Mouse (Mus musculus) hindbrain, embryonic 14.5 days (tissue): ENCODE results near the gene Tbx21. TPM values are rescaled to one million over a fixed set of nuclear protein-coding genes. Genes with fewer than 3 reads are reported as not detected.

ENCODE experiments used
- ATAC-seq: fragments of 200-750 bp; cut with Nextera tagmentation; 2 replicates; pipeline ENCODE4 v1.8.0; 2017; ENCODE audit warnings: moderate number of reproducible peaks, mild to moderate bottlenecking, moderate TSS enrichment, moderate library complexity; ENCODE audit not compliant: low FRiP score
- DNase-seq: peaks from one replicate; pipeline ENCODE4 v3.0.0-alpha.2; 2015; ENCODE audit warnings: low spot score
- H3K27ac ChIP-seq: fragments of 300-500 bp; sonication (generic); 2 replicates; pipeline ENCODE4 v1.5.1; 2014; ENCODE audit warnings: mild to moderate bottlenecking, moderate library complexity
- H3K27me3 ChIP-seq: fragments of 300-500 bp; sonication (generic); 2 replicates; pipeline ENCODE4 v1.6.1; 2014; ENCODE audit warnings: mild to moderate bottlenecking, low read length, mixed read lengths; ENCODE audit not compliant: control insufficient read depth, insufficient read depth
- H3K36me3 ChIP-seq: fragments of 300-500 bp; sonication (generic); replicated peaks from 2 replicates; pipeline ENCODE4 v1.6.1; 2014; ENCODE audit not compliant: control insufficient read depth, insufficient read depth
- H3K4me1 ChIP-seq: fragments of 300-500 bp; sonication (generic); replicated peaks from 2 replicates; pipeline ENCODE4 v1.6.1; 2014; ENCODE audit warnings: antibody characterized with exemption, low read length, mixed read lengths; ENCODE audit not compliant: control insufficient read depth, insufficient read depth
- H3K4me2 ChIP-seq: fragments of 300-500 bp; sonication (generic); replicated peaks from 2 replicates; pipeline ENCODE4 v1.6.1; 2014; ENCODE audit warnings: mild to moderate bottlenecking, moderate library complexity
- H3K4me3 ChIP-seq: fragments of 300-500 bp; sonication (generic); replicated peaks from 2 replicates; pipeline ENCODE4 v1.5.1; 2014; ENCODE audit warnings: mild to moderate bottlenecking, low read length
- H3K9ac ChIP-seq: fragments of 300-500 bp; sonication (generic); 2 replicates; pipeline ENCODE4 v1.6.1; 2014
- H3K9me3 ChIP-seq: fragments of 300-500 bp; sonication (generic); 2 replicates; pipeline ENCODE4 v1.6.1; 2016; ENCODE audit warnings: low read length; ENCODE audit not compliant: control insufficient read depth
- WGBS: fragments of 180-500 bp; shearing (Covaris S2); extraction: QIAGEN DNeasy Blood & Tissue Kit; methylation state at CpG from one replicate; pipeline ENCODE4 v1.1.7; 2014; 5-methylcytosine and 5-hydroxymethylcytosine counted together
- polyA plus RNA-seq: library from polyadenylated mRNA; unstranded; fragments of >200 nt; fragmentation: Nextera tagmentation; extraction: Ambion mirVana; gene quantifications from 2 replicates; pipeline ENCODE4 v1.2.1, GENCODE M21; 2014

Gene Tbx21
- polyA plus RNA-seq, 1 experiment from 2014 or later, result not detected

DNA sequence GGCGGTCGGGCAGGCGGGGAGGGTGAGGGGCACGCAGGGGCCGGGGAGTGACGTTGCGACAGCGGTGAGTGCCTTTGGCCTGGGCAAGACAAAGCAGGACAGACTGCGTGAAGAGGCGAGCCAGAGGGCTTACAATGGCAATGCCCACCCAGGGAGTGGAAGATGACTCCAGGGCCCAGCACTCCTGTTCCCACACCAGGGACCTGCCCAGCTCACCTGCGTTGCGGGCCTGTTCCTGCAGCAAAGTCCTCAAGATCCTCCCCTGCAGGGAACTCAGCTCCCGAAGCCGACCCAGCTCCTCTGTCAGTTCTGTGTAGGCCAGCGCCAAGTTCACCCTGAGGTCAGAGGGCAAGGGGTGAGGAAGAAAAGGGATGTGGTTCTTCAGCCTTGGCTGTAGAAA, 24.1 kb upstream of the Tbx21 start:
- no peaks in the 10 kb centered on the region for H3K9me3 ChIP-seq
- H3K27ac ChIP-seq, result peak overlapping the region; percentile 60; the same call in 1 of the 2 replicates
- 0 out of 2 replicates have a peak, but pooled peaks cover 4% of the 10 kb centered on the region for H3K27me3 ChIP-seq
- H3K4me2 ChIP-seq, result peak overlapping the region; percentile 56
- H3K9ac ChIP-seq, result peak overlapping the region; percentile 56
- peaks cover 42% of the 10 kb centered on the region for H3K36me3 ChIP-seq
- peak; percentile 24; the same call in 1 of the 2 replicates for ATAC-seq
- no peak for DNase-seq
- peaks cover 16% of the 10 kb centered on the region for H3K4me1 ChIP-seq
- H3K4me3 ChIP-seq, result peak overlapping the region; percentile 30
- 12% methylated on average over 15 of the region's 15 CpGs for WGBS

DNA sequence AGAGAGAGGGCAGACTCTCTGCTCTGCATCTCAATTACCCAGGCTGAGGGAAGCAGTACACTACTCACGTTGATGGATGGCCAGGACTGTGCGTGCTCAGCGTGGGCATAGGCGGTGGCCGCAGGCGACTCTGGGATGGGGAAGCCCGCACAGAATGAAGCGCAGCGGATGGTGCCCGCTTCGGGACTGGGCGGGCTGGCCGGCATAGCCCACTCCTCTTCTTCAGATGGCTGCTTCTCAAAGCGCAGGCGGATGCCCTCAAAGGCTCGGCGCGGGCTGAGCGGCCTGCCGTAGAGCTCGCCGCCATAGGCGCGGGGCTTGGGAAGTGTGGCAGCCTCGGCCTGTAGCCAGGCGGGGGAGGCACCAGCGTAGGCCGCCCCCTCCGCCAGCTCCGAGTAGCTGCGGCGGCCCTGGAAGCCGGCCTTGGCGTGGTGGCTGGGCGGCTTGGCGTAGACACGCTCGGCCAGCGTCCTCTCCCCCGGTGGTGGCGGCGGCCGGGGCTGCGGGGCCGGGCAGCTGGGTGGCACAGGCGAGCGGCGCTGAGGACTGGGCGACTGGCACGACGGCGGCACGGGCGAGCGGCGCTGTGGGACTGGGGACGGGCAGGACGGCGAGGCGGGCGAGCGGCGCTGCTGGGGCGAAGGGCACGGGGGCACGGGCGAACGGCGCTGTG, 23.6 kb upstream of the Tbx21 start:
- H3K9me3 ChIP-seq, result no peaks in the 10 kb centered on the region

DNA sequence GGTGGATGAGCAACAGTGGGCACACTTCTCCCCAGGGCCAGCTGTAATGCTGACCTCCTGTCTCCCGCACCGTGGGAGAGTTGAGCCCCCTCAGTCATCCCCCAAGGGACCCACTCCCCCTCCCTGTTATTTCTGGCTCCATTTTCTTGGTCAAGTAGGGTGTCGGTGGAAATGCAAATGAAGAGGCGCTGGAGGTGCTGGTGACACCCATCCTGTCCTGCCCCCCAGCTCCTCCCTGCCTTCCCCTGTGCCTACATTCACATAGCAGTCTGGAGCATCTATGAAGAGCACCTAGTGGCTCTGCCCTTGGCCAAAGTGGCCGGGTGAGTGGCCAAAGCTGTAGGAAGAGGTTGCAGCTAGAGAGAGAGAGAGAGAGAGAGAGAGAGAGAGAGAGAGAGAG, 18.1 kb upstream of the Tbx21 start:
- Histone ChIP-seq H3K9ac (no peak overlapping the region), H3K27me3 (no peaks in the 10 kb centered on the region), H3K4me3 (no peak overlapping the region), H3K27ac (no peak overlapping the region), H3K4me1 (peaks cover 1% of the 10 kb centered on the region; the same call in 1 of the 2 replicates), H3K4me2 (no peak overlapping the region), H3K36me3 (peaks cover 18% of the 10 kb centered on the region), H3K9me3 (no peaks in the 10 kb centered on the region)
- DNase-seq (no peak), ATAC-seq (no peak)
- 62% methylated on average over 5 of the region's 5 CpGs for WGBS

More for the DNA sequence above, 23.6 kb upstream of the Tbx21 start:
- peak overlapping the region; percentile 60 for H3K27ac ChIP-seq
- WGBS, result 9% methylated on average over 69 of the region's 69 CpGs
- H3K4me3 ChIP-seq, result peak overlapping the region; percentile 30
- DNase-seq (peak; percentile 59), ATAC-seq (peak; percentile 60)
- H3K36me3 ChIP-seq, result peaks cover 37% of the 10 kb centered on the region
- H3K27me3 ChIP-seq, result 0 out of 2 replicates have a peak, but pooled peaks cover 4% of the 10 kb centered on the region
- H3K4me2 ChIP-seq, result peak overlapping the region; percentile 56
- peak overlapping the region; percentile 56 for H3K9ac ChIP-seq
- H3K4me1 ChIP-seq, result peaks cover 16% of the 10 kb centered on the region

DNA sequence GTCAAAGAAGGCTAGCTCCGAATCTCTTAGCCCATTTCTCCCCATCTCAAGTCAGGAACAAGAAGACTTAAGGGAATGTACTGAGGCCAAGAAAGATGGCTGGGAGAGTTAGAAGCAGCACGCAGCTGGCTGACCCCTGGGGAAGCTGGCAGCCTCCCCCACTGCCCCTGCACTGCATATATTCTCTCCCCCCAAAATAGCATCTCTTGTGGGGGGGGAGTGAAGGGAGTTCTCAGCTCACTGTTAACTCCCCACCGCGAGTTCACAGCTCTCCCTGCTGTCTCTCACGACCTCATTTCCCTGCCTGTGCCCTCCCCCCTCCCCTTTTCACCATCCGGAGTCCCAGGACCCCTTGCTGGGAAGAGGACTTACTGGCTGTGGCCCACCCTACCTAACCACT, 17.1 kb upstream of the Tbx21 start:
- H3K4me1 ChIP-seq, result peaks cover 3% of the 10 kb centered on the region; the same call in 1 of the 2 replicates
- DNase-seq (no peak), ATAC-seq (no peak)
- H3K27me3 ChIP-seq, result no peaks in the 10 kb centered on the region
- H3K4me3 ChIP-seq, result no peak overlapping the region
- no peaks in the 10 kb centered on the region for H3K9me3 ChIP-seq
- H3K4me2 ChIP-seq, result no peak overlapping the region
- no peak overlapping the region for H3K27ac ChIP-seq
- H3K36me3 ChIP-seq, result peaks cover 7% of the 10 kb centered on the region; the same call in 1 of the 2 replicates
- no peak overlapping the region for H3K9ac ChIP-seq
- WGBS, result 19% methylated on average over 6 of the region's 6 CpGs

DNA sequence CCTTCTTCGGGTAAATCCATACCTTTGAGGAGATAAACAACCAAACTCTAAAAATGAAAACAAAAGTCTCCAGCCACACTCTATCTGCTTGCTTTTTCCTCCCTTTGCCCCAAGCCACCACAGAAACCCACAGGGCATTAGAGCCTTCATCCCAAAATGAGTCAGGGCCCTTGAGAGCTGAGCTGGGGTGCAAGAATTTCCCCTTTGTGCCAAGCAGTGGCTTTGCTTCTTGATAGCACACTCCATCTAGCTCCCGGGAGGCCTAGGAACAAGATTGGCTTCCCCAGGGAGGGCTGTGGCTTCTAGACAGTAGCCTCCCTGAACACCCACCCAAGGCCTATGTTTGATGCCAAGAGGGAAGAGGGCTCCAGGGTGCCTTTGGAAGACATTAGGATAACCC, 16.6 kb upstream of the Tbx21 start:
- Histone ChIP-seq H3K4me3 (no peak overlapping the region), H3K9ac (no peak overlapping the region), H3K4me1 (peaks cover 8% of the 10 kb centered on the region; the same call in 1 of the 2 replicates), H3K27me3 (no peaks in the 10 kb centered on the region), H3K27ac (no peak overlapping the region), H3K9me3 (no peaks in the 10 kb centered on the region), H3K4me2 (no peak overlapping the region), H3K36me3 (0 out of 2 replicates have a peak, but pooled peaks cover 2% of the 10 kb centered on the region)
- WGBS, result 76% methylated on average over 2 of the region's 2 CpGs
- ATAC-seq, result no peak
- DNase-seq, result no peak

DNA sequence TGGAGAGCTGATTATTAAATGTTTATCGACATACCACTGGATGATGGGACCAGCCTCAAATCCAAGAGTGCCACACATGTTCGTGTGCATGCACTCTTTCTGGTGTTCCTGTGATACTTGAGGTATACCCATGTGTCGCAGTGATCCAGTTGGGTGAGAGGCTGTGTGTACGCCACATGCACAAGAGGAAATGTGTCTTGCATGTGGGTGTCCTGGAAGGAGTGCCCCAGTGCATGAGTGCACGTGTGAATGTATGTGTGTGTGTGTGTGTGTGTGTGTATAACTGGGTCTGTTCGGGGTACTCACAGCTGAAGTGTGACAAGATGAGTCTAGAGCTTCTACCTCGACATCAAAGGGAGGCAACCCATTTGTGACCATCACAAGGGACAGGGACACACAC, 15.2 kb upstream of the Tbx21 start:
- H3K4me3 ChIP-seq, result no peak overlapping the region
- 81% methylated on average over 7 of the region's 7 CpGs for WGBS
- H3K4me1 ChIP-seq, result peaks cover 11% of the 10 kb centered on the region; the same call in 1 of the 2 replicates
- H3K36me3 ChIP-seq, result no peaks in the 10 kb centered on the region
- H3K4me2 ChIP-seq, result no peak overlapping the region
- no peak overlapping the region for H3K27ac ChIP-seq
- ATAC-seq (no peak), DNase-seq (no peak)
- H3K9me3 ChIP-seq, result no peaks in the 10 kb centered on the region
- H3K9ac ChIP-seq, result no peak overlapping the region
- no peaks in the 10 kb centered on the region for H3K27me3 ChIP-seq

DNA sequence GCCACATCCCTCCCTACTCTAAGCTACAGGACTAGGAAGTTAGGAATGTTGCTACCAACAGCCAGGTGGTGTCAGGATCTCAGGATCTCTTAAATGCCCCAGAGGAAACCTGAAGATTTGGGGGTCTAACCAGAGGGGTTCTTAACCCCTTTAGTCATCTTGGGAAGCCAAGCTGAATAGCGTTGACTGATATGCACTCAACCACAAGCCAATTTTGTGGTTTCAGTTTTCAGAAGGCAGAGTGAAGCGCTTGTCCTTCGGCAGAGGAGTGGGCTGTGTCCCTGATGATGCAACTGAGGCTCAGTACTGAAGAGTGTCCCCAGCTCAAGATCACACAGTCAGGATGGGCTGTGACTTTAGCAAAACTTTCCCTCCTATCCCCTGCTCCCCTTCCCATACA, 13.8 kb upstream of the Tbx21 start:
- Histone ChIP-seq H3K4me1 (peaks cover 11% of the 10 kb centered on the region; the same call in 1 of the 2 replicates), H3K9ac (no peak overlapping the region; the same call in 1 of the 2 replicates), H3K4me2 (no peak overlapping the region), H3K4me3 (no peak overlapping the region), H3K27ac (no peak overlapping the region), H3K9me3 (no peaks in the 10 kb centered on the region), H3K36me3 (no peaks in the 10 kb centered on the region), H3K27me3 (no peaks in the 10 kb centered on the region)
- DNase-seq (no peak), ATAC-seq (no peak)
- 74% methylated on average over 3 of the region's 3 CpGs for WGBS

DNA sequence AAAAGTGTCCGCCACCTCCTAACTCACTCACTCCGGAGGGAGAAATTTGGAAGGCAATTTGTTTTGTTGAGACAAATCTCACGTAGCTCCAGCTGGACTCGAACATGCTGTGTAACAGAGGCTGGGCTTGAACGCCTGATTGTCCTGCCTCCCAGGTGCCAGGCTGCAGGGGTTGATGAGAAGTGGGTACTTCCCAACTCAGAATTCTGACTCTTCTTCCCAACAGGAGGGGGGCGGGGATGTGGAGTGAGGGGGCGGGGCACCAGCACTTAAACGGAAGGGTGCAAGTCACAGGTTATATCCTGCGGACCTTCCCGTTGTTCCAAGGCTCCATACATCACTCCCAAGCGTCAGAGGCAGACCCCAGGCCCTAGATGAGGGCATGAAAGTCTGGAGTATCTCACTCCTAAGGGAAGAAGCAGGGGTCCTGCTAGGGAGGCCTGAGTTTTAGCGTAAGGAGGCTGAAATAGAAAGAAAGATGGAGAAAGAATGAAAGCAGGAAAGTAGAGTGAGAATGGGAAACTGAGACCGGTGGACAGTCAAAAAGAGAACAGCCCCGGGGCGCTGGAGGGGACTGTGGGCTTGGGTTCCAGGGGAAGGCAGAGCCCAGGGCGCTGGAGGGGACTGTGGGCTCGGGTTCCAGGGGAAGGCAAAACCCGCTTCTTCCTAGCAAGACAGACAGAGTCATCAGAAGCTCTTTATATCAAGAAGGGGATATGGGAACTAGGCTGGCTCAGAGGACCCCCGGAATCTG, 12.5 kb upstream of the Tbx21 start:
- Histone ChIP-seq H3K27me3 (no peaks in the 10 kb centered on the region), H3K4me1 (peaks cover 11% of the 10 kb centered on the region; the same call in 1 of the 2 replicates), H3K36me3 (no peaks in the 10 kb centered on the region), H3K4me3 (peak overlapping the region; percentile 34), H3K9me3 (no peaks in the 10 kb centered on the region), H3K4me2 (peak overlapping the region; percentile 67), H3K9ac (peak overlapping the region; percentile 50), H3K27ac (no peak overlapping the region)
- WGBS, result 16% methylated on average over 19 of the region's 19 CpGs
- ATAC-seq (no peak), DNase-seq (no peak)
